14 mouse cellular contexts compared by ENCODE assay signal in the genomic region with DNA sequence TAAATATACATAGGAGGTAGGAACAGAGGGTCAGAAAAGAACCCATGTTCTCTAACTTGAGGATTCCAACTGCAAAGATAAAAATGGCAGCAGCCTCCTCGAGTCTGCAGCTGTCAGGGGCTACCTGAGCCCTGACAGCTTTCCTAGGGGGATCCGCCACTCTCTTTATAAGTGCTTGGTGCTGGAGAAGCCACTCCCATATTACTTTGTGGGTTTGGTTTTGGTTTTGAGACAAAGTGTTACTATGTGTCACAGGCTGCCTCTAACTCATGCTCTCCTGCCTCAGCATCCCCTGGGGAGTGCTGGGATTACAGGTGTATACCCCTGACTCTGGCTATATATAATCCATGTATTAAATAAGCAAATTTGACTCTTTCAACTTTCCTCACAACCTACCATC. TPM values are rescaled to one million over a fixed set of nuclear protein-coding genes. Genes with fewer than 3 reads are reported as not detected.
DNase-seq lines count a peak whose midpoint lies in the region; ATAC-seq and TF ChIP-seq lines count a peak whose summit lies in the region.
"Had no signal": no experiment of that assay in that cellular context is flagged by ENCODE, and none has a peak within 500 bp of the region (broad histone marks: within the 10 kb centered on the region; RNA-seq: fewer than 3 reads in every experiment).

No protein-coding gene starts in this region.

- no peak for TF ChIP-seq CTCF in hindbrain, postnatal 0 days (IDR thresholded peaks at IDR 0.05; ENCODE audit: low read depth)
- no peak for TF ChIP-seq CTCF in G1E (IDR thresholded peaks at IDR 0.05; ENCODE audit: low read depth, low read length)
- no peak for TF ChIP-seq CTCF in lung, adult 2 months (IDR thresholded peaks at IDR 0.05; ENCODE audit: insufficient read depth, low read length)
- TF ChIP-seq CTCF in cerebellum, adult 2 months (IDR thresholded peaks at IDR 0.05; ENCODE audit: borderline replicate concordance, insufficient read depth, low read depth, low read length) = no peak

- H3K27ac ChIP-seq in hindbrain, embryonic 10.5 days = peak overlapping the region; percentile 64; the same call in 1 of the 2 replicates
- no peak overlapping the region for H3K27ac ChIP-seq in hindbrain, postnatal 0 days
- H3K27ac ChIP-seq in liver, embryonic 15.5 days (replicated peaks) = peak overlapping the region; percentile 67
- no peak overlapping the region for H3K27ac ChIP-seq in cerebellum, adult 2 months (ENCODE audit: insufficient read depth, low read length)
- H3K27ac ChIP-seq: gastrocnemius, adult 2 months had no signal

- TF ChIP-seq POLR2A in lung, adult 2 months (IDR thresholded peaks at IDR 0.05; ENCODE audit: borderline replicate concordance, extremely low read depth, low read depth, low read length) = no peak
- TF ChIP-seq POLR2A in cerebellum, adult 2 months (IDR thresholded peaks at IDR 0.05; ENCODE audit: borderline replicate concordance, insufficient read depth, low read length) = no peak

- ATAC-seq in hindbrain, postnatal 0 days = no peak
- ATAC-seq in G1E (ENCODE audit: extremely low read depth, insufficient number of reproducible peaks, low FRiP score, poor library complexity, severe bottlenecking) = no peak
- peak; percentile 68 for ATAC-seq in liver, embryonic 15.5 days (ENCODE audit: insufficient read depth)

- H3K27me3 ChIP-seq in hindbrain, embryonic 10.5 days (ENCODE audit: insufficient read depth, poor library complexity, severe bottlenecking) = no peaks in the 10 kb centered on the region
- H3K27me3 ChIP-seq in hindbrain, postnatal 0 days (ENCODE audit: insufficient read depth, low read length) = no peaks in the 10 kb centered on the region
- H3K27me3 ChIP-seq in G1E (ENCODE audit: insufficient read depth, low read length) = no peaks in the 10 kb centered on the region
- H3K27me3 ChIP-seq in liver, embryonic 15.5 days = no peaks in the 10 kb centered on the region
- H3K27me3 ChIP-seq in cerebellum, adult 2 months (ENCODE audit: control insufficient read depth, insufficient read depth, low read length) = no peaks in the 10 kb centered on the region
- H3K27me3 ChIP-seq: forebrain, embryonic 13.5 days had no signal

- no peak overlapping the region for H3K4me2 ChIP-seq in hindbrain, postnatal 0 days (ENCODE audit: low read depth, low read length)
- H3K4me2 ChIP-seq in liver, embryonic 15.5 days = peak overlapping the region; percentile 71
- H3K4me2 ChIP-seq: forebrain, embryonic 13.5 days; lung, embryonic 14.5 days had no signal

- H3K4me3 ChIP-seq in hindbrain, embryonic 10.5 days = no peak overlapping the region; the same call in 1 of the 2 replicates
- H3K4me3 ChIP-seq in hindbrain, postnatal 0 days (ENCODE audit: low read length) = no peak overlapping the region
- H3K4me3 ChIP-seq in G1E (ENCODE audit: low read depth, low read length) = peak overlapping the region; percentile 62
- peak overlapping the region; percentile 48 for H3K4me3 ChIP-seq in liver, embryonic 15.5 days (replicated peaks)
- no peak overlapping the region for H3K4me3 ChIP-seq in lung, adult 2 months (replicated peaks; ENCODE audit: extremely low read depth, low read depth, low read length)
- no peak overlapping the region for H3K4me3 ChIP-seq in cerebellum, adult 2 months (replicated peaks; ENCODE audit: insufficient read depth, low read depth, low read length)
- H3K4me3 ChIP-seq: forebrain, embryonic 13.5 days; gastrocnemius, adult 2 months had no signal

- DNase-seq in hindbrain, embryonic 10.5 days (ENCODE audit: low spot score) = no peak
- no peak for DNase-seq in hindbrain, postnatal 0 days (ENCODE audit: low spot score)
- peak; percentile 75 for DNase-seq in CD4-positive helper T cell, adult 2 months (ENCODE audit: low read depth, low spot score)
- no peak for DNase-seq in G1E (ENCODE audit: low spot score)
- no peak for DNase-seq in layer of hippocampus, postnatal 14 days (ENCODE audit: low spot score in 2 of 2)
- DNase-seq in lung, adult 2 months = no peak
- no peak for DNase-seq in cerebellum, adult 2 months
- DNase-seq: adrenal gland, postnatal 10 days; gastrocnemius, adult 2 months; kidney, adult 9 months; lung, embryonic 14.5 days had no signal

- peaks cover 26% of the 10 kb centered on the region for H3K36me3 ChIP-seq in hindbrain, embryonic 10.5 days
- no peaks in the 10 kb centered on the region for H3K36me3 ChIP-seq in hindbrain, postnatal 0 days (ENCODE audit: insufficient read depth, low read length)
- H3K36me3 ChIP-seq in G1E (replicated peaks) = peaks cover 33% of the 10 kb centered on the region
- H3K36me3 ChIP-seq in liver, embryonic 15.5 days (replicated peaks) = no peaks in the 10 kb centered on the region

- 85% methylated on average over 2 of the region's 2 CpGs for WGBS in hindbrain, embryonic 10.5 days
- WGBS in hindbrain, postnatal 0 days = 83% methylated on average over 2 of the region's 2 CpGs
- 40% methylated on average over 2 of the region's 2 CpGs for WGBS in liver, embryonic 15.5 days (ENCODE audit: insufficient replicate concordance)
- WGBS in lung, adult 2 months = 71% methylated on average over 2 of the region's 2 CpGs
- 84% methylated on average over 2 of the region's 2 CpGs for WGBS in cerebellum, adult 2 months

- no peaks in the 10 kb centered on the region for H3K9me3 ChIP-seq in hindbrain, embryonic 10.5 days
- no peaks in the 10 kb centered on the region for H3K9me3 ChIP-seq in hindbrain, postnatal 0 days (ENCODE audit: low read length)
- H3K9me3 ChIP-seq in G1E (replicated peaks) = no peaks in the 10 kb centered on the region
- no peaks in the 10 kb centered on the region for H3K9me3 ChIP-seq in liver, embryonic 15.5 days (replicated peaks)
- H3K9me3 ChIP-seq: forebrain, embryonic 13.5 days had no signal

- H3K9ac ChIP-seq in hindbrain, postnatal 0 days (replicated peaks; ENCODE audit: low read length) = no peak overlapping the region
- H3K9ac ChIP-seq in liver, embryonic 15.5 days = peak overlapping the region; percentile 4; the same call in 1 of the 2 replicates
- H3K9ac ChIP-seq: forebrain, embryonic 13.5 days; lung, embryonic 14.5 days had no signal

- H3K4me1 ChIP-seq in hindbrain, embryonic 10.5 days (replicated peaks) = peaks cover 32% of the 10 kb centered on the region
- H3K4me1 ChIP-seq in hindbrain, postnatal 0 days (ENCODE audit: insufficient read depth, low read length) = 0 out of 2 replicates have a peak, but pooled peaks cover 6% of the 10 kb centered on the region
- peaks cover 76% of the 10 kb centered on the region for H3K4me1 ChIP-seq in G1E (ENCODE audit: insufficient read depth, low read depth, low read length)
- H3K4me1 ChIP-seq in liver, embryonic 15.5 days (replicated peaks) = peaks cover 46% of the 10 kb centered on the region
- peaks cover 9% of the 10 kb centered on the region for H3K4me1 ChIP-seq in lung, adult 2 months (ENCODE audit: control insufficient read depth, insufficient read depth, low read length)
- peaks cover 15% of the 10 kb centered on the region; the same call in 1 of the 2 replicates for H3K4me1 ChIP-seq in cerebellum, adult 2 months (ENCODE audit: control insufficient read depth, insufficient read depth, low read length)

RNA-seq across cellular contexts. Expression of a gene that starts 38.1 kb away (rescaled TPM):
- 29.9 and 52.5 TPM in 2 replicates for polyA plus RNA-seq in hindbrain, embryonic 10.5 days (2016; fragmentation: Nextera tagmentation; extraction: Ambion mirVana)
- total RNA-seq in hindbrain, postnatal 0 days (2014; rRNA removed) = 193 and 194 TPM in 2 replicates
- polyA plus RNA-seq in hindbrain, postnatal 0 days (2015; fragmentation: Nextera tagmentation; extraction: Ambion mirVana) = 72.2 and 76.1 TPM in 2 replicates
- 47.6 and 48.8 TPM in 2 replicates for total RNA-seq in G1E (2014; fragmentation: Nextera tagmentation)
- total RNA-seq in G1E (2017) = 22.8 and 36.1 TPM in 2 replicates
- 62.8 and 65.5 TPM in 2 replicates for polyA plus RNA-seq in G1E (2012)
- polyA plus RNA-seq in liver, embryonic 15.5 days (2015; fragmentation: Nextera tagmentation; extraction: Ambion mirVana) = 6.6 and 8.6 TPM in 2 replicates
- 100 to 1,000 TPM; 116 to 123 TPM for total RNA-seq in layer of hippocampus, postnatal 14 days (2021)
- 103 and 116 TPM in 2 replicates for polyA plus RNA-seq in lung, adult 2 months (2012; rRNA removed)
- polyA plus RNA-seq in cerebellum, adult 2 months (2012; rRNA removed) = 111 and 116 TPM in 2 replicates

RNA-seq across cellular contexts. Expression of a gene that starts 52.1 kb away (rescaled TPM):
- polyA plus RNA-seq in hindbrain, embryonic 10.5 days (2016; fragmentation: Nextera tagmentation; extraction: Ambion mirVana) = 3.8 and 4.8 TPM in 2 replicates
- 10.5 and 15.0 TPM in 2 replicates for total RNA-seq in hindbrain, postnatal 0 days (2014; rRNA removed)
- 6.4 and 6.6 TPM in 2 replicates for polyA plus RNA-seq in hindbrain, postnatal 0 days (2015; fragmentation: Nextera tagmentation; extraction: Ambion mirVana)
- total RNA-seq in G1E (2014; fragmentation: Nextera tagmentation) (10.5 and 17.4 TPM in 2 replicates), G1E (2017) (5.9 and 6.7 TPM in 2 replicates)
- 2.5 and 3.3 TPM in 2 replicates for polyA plus RNA-seq in G1E (2012)
- polyA plus RNA-seq in liver, embryonic 15.5 days (2015; fragmentation: Nextera tagmentation; extraction: Ambion mirVana) = 1.6 and 1.7 TPM in 2 replicates
- 10 to 100 TPM; 26.6 to 28.3 TPM for total RNA-seq in layer of hippocampus, postnatal 14 days (2021)
- 6.7 and 8.9 TPM in 2 replicates for polyA plus RNA-seq in lung, adult 2 months (2012; rRNA removed)
- 16.0 TPM in 2 replicates for polyA plus RNA-seq in cerebellum, adult 2 months (2012; rRNA removed)

RNA-seq across cellular contexts. Expression of a gene that starts 56.2 kb away (rescaled TPM):
- polyA plus RNA-seq in hindbrain, embryonic 10.5 days (2016; fragmentation: Nextera tagmentation; extraction: Ambion mirVana) = 0.24 and 0.26 TPM in 2 replicates
- 2.9 and 3.6 TPM in 2 replicates for total RNA-seq in hindbrain, postnatal 0 days (2014; rRNA removed)
- 2.2 and 2.8 TPM in 2 replicates for polyA plus RNA-seq in hindbrain, postnatal 0 days (2015; fragmentation: Nextera tagmentation; extraction: Ambion mirVana)
- not detected in 2 replicates for total RNA-seq in G1E (2014; fragmentation: Nextera tagmentation)
- total RNA-seq in G1E (2017) = 0.12 and 0.16 TPM in 2 replicates
- not detected in 2 replicates for polyA plus RNA-seq in G1E (2012)
- 0.22 and 0.31 TPM in 2 replicates for polyA plus RNA-seq in liver, embryonic 15.5 days (2015; fragmentation: Nextera tagmentation; extraction: Ambion mirVana)
- 1 to 10 TPM; 4.6 to 6.2 TPM for total RNA-seq in layer of hippocampus, postnatal 14 days (2021)
- polyA plus RNA-seq in lung, adult 2 months (2012; rRNA removed) = 8.8 and 9.4 TPM in 2 replicates
- polyA plus RNA-seq in cerebellum, adult 2 months (2012; rRNA removed) = 22.9 and 24.4 TPM in 2 replicates
- polyA plus RNA-seq: embryonic facial prominence, embryonic 11.5 days had no signal

Comparison
In these comparisons a context has a peak if more than half of its experiments do, and no peak if none do; other contexts are left out.
1. H3K27ac ChIP-seq: peak in hindbrain, embryonic 10.5 days (single experiment) and liver, embryonic 15.5 days (single experiment); none in hindbrain, postnatal 0 days (single experiment) and cerebellum, adult 2 months (single experiment).
2. H3K4me3 ChIP-seq: peak in G1E (single experiment) and liver, embryonic 15.5 days (single experiment); none in hindbrain, embryonic 10.5 days (single experiment), hindbrain, postnatal 0 days (single experiment), lung, adult 2 months (single experiment) and cerebellum, adult 2 months (single experiment).